Mouse (Mus musculus) c-Kit-negative CD71-positive TER-119-positive erythroid progenitor cells, embryonic 14.5 days (primary cell): ENCODE data around the gene Gm10160.
"Not testable (repeated sequence)": the region's sequence is repeated elsewhere in the genome, so short reads cannot be mapped to it uniquely, and the experiment has no call there.

Source experiments
- DNase-seq: peaks from one replicate; pipeline ENCODE4 v3.0.0-alpha.2; 2013; ENCODE audit warnings: low read depth, low spot score

Gene Gm10160

GRCm38 (mm10) chr7:81858236-81858635 lies 2.6 kb upstream of the Gm10160 start:
- no peak for DNase-seq

GRCm38 (mm10) chr7:81856221-81856620 lies 627 bp upstream of the Gm10160 start:
- no peak for DNase-seq

GRCm38 (mm10) chr7:81854568-81855307 lies 856 bp downstream of the Gm10160 start:
- DNase-seq: no peak

DNA sequence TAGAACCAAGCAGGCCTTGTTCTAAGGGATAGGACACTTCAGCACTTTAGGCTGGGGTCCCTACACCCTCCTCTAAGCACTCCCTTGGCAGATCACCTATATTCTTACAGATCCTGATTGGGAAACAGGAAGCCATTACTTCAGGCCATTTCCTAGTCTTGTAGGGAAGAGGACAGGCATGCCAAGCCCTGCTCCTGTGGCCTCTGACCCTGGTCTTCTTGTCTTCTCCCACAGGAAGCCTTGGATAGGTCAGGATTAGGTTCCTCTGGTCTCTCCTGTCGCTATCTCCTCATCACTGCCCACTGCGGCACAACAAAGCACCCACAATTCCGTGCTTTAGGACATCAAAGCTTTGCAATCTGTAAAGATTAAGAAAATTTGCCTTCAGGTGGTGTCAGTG lies 3.9 kb downstream of the Gm10160 start:
- no peak for DNase-seq

DNA sequence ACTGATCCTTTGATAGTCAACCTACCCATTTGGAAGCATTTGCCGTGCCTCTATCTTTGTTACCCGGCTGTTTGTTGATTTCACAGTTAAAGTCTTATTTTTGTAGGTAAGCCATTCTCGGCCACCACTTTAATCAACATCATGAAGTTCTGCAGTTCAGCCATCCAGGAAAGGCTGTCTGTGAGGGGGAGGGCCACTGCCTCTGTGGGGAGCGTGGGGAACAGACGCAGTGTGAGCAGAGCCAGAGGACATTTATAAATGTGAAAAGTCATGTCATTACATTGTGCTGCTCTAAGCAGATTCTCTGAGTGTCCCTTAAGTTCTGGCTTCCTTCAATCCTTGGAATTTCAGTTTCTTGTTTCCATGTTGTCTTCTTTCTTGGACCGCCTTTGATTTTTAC lies 5.4 kb downstream of the Gm10160 start:
- DNase-seq: no peak

DNA sequence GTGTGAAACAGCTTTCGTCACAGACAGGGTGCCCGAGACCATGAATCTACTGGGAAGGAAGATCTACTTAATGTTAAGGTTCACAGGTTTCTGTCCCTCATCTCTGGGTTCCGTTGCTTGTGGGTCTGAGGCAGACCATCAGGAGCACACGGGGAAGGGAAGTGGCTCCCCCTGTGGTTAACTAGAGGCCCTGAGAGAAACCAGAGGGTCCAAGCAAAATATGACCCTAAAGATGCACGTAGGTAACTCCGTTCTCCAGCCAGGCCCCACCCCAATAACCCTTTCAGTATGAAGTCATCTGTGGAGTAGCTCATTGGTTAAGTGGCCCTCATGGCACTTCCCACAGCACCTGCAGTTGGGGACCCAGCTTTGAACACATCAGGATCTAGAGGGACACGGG lies 6.0 kb downstream of the Gm10160 start:
- DNase-seq: no peak

DNA sequence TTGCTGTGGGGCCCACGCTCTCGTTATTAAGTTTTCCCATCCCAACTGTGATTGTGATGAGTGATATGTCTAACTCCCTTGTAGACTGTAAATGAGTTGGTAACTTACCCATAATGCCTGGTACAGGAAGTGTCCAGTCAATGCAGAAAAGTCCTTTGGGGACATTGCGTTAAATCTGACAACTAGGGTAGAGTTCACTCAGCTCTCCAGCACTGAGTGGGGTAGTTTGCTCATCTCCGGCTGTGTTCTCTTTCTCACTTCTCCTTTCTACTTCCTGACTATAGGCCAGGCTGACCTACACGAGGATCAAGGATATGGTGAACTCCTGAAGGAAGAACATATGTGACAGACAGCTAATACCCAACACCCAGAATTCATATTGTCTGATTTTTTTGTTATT lies 6.4 kb downstream of the Gm10160 start:
- DNase-seq: no peak

DNA sequence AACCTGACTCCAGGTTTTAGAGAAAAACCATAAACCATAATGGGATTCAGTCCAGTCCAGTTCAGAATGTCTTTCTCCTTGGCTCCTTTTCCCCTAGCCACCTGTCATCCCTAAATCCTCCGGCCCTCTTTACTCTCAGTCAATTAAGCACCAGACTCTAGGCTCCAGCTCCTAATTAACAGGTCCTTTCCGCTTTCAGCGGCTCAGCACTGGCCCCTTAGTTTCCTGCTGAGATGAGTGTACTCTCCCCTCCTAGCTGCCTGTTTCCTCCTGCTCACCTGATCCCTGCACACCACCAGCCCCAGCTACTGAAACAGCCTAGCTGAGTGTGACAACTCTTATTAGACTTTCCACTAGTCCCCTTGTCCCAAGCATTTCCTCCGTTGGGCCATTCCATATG lies 7.8 kb downstream of the Gm10160 start:
- no peak for DNase-seq

DNA sequence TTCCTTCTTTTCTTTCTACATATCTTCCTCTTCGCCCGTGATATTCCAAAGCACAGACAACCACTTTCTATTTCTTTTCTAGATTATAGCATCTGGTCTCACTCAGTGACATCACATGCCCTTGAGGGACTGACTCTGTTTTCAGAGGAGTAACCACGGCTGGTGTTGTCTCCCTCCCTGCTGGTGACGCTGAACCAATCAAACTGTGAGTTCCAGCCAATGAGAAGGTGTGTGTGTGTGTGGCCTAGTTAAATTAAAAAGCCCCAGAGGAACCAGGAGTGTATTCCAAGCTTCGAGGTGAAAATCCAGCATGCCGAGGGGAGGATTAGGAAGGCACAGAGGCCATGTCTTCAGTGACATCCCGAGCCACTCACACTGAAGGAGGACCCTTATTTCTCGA lies 8.6 kb downstream of the Gm10160 start:
- DNase-seq: no peak

- DNase-seq: no peak
Measured at GRCm38 (mm10) chr7:81846008-81846407, 9.6 kb downstream of the Gm10160 start.

- no peak for DNase-seq
Measured at GRCm38 (mm10) chr7:81845313-81845712, 10.3 kb downstream of the Gm10160 start.

- no peak for DNase-seq
Measured at GRCm38 (mm10) chr7:81844801-81845200, 10.8 kb downstream of the Gm10160 start.

DNA sequence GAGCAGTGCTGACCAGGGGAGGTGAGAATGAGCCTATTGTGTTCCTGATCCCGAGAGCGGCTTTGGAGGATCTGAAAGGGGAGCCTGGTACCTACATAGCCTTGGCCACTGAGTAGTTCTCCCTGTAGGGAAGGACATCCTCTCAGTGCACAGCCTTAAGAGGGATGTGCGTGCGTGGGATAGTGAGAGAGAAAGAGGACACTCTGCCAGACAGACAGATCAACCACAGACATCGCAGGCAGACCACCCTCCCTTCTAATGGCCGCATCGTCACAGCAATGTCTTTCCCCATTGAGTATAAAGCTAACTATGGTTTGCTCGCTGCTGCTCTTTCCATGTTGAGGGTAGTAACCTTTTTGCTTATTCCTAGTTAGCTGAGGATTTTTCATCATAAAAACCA lies 11.7 kb downstream of the Gm10160 start:
- DNase-seq: no peak

GRCm38 (mm10) chr7:81842998-81843397 lies 12.6 kb downstream of the Gm10160 start:
- no peak for DNase-seq

GRCm38 (mm10) chr7:81842141-81842540 lies 13.5 kb downstream of the Gm10160 start:
- DNase-seq: no peak

DNA sequence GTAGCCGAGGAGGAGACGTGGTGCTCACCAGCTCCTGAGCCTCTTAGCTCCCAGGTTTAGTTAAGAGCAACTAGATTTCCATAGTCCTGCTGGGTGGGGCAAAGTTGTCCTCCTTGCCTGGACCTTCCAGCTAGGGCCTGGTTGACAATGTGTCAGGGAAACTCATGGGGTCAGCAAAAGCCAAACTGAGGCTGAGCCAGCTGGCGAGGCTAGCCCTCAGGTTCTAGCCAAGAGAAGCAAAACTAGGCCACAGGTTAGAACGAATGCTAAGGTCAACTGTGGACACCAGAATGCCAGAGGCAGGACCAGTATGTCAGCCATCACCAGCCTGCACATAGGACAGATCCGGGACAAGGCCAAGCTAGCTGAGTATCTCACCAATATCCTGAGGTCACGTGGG lies 14.2 kb downstream of the Gm10160 start:
- DNase-seq: no peak

GRCm38 (mm10) chr7:81840661-81841181 lies 14.9 kb downstream of the Gm10160 start:
- DNase-seq: no peak

DNA sequence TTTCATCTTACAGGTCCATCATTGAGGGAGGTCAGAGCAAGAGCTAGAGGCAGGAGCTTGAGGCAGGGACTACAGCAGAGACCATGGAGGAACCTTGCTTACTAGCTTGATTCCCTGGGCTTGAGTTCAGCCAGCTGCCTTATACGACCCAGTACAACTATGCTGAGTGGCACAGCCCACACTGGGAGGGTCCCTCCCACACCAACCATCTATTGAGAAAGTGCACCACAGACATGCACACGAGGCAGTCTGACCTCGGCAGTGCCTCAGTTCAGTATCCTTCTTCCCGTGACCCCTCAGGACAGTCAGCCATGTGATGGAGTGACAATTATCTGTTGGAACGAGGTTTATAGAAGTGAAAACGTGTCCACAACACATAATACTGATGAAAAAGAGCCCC lies 15.8 kb downstream of the Gm10160 start:
- DNase-seq: no peak

GRCm38 (mm10) chr7:81837771-81838170 lies 17.8 kb downstream of the Gm10160 start:
- not testable (repeated sequence) for DNase-seq

GRCm38 (mm10) chr7:81835430-81835829 lies 20.2 kb downstream of the Gm10160 start:
- no peak for DNase-seq

GRCm38 (mm10) chr7:81834847-81835246 lies 20.7 kb downstream of the Gm10160 start:
- DNase-seq: no peak

DNA sequence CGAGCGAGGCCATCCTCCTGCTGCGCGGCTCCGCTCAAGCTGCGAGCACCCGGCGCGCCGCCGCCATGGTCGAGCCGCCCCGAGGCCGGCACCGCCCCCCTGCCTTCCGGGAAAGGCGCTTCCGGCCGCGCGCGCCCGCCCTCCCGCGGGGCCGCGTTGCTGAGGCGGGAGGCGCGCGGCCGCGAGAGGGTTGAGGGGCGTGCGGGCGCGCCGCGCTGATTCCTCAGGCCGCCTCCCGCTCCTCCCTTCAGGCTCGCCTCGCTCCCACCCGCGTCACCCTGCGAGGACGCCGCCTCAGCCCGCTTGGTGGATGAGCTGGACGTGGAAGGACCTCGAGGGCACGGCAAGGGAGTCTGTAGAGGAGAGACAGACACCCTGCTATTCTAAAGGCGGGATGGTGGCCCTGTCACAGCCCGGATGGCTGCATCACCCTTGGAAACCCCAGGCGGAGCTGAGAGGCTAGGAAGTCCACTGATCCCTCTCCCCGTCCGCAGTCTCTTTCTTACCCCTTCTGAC lies 26.2 kb downstream of the Gm10160 start, which contains the start of gene Btbd1:
Btbd1 (minus strand) TSS at position 53 of the 516 bp plus-strand sequence.
- peak; percentile 71 for DNase-seq

DNA sequence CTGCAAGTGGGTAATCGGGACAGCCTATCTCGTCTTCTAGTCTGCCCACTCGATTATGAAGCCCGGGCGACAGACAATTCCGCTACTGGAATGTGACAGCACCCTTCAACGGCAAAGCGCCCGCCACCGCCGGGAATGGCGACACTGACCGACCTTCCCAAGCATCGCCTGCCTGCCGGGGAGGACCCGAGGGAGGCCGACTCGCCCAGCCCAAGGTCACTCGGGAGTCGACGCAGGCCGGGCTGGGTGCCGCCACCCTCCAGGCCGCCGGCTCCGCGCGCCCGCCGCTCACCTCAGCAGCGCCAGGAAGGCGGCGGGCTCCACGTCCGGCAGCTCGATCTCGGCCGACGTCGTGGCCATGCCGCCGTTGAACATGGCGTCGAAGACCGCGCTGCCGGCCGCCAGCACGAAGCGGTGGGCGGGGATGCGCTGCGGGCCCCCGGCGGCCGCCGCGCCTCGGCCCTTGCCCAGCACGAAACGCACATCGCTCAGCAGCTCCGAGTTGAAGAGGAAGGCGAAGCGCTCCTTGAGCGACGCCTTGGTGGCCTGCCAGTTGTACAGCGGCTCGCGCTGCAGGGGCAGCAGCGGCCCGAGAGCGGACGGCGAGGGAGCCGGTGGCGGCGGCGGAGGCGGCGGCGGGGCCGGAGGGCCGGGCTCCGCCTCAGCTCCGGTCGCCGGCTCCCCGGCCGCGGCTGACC lies 26.8 kb downstream of the Gm10160 start:
- DNase-seq: peak; percentile 30
